Mouse (Mus musculus) neural tube, postnatal 0 days (tissue): ENCODE results near the gene Gm6657. TPM values are rescaled to one million over a fixed set of nuclear protein-coding genes. Genes with fewer than 3 reads are reported as not detected.

Experiments
- polyA plus RNA-seq: library from polyadenylated mRNA; unstranded; fragments of >200 nt; fragmentation: Nextera tagmentation; extraction: Ambion mirVana; gene quantifications from 2 replicates; pipeline ENCODE4 v1.2.1, GENCODE M21; 2015

Gm6657 gene
- not detected in 2 replicates for polyA plus RNA-seq

GRCm38 (mm10) chr12:78193942-78194341 is at the start of gene Gm6657:
Gene Gm6657 (plus strand): TSS chr12:78194242.

DNA sequence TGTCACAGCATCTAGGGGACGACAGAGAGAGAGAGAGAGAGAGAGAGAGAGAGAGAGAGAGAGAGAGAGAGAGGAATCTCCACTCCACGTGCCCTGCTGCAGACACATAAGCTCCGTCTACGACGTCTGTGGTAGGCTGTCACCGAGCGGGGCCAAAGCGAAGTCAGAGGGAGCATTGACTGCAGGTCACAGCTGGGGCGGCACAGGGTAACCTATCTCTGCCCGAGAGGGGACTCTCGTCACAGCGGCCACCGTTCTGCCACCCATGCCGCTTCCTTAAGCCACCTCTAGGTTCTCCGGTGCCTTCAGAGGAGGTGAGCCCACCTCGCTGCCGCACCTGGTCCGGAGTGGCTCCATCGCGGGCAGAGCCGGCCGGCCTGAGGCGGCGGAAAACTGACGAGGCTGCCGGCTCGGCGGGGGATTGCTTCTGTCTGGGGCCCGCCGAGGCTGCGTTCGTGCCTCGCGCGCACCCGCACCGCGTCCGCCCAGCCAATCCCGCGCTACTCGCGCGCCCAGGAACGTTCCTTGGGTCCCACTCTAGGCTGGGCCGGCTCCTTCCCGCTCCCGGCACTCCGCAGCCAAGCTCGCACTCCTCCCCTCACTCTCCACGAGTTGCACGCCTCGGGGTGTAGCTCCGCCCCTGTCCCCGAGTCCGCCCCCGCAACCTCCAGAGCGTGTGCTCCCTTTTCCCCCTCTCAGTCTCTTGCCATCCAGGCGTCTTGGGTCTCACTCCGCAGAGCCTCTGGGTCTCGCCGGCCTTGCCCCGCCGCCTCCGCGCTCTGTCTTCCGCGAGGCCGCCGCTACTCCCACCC is 31.9 kb downstream of the Gm6657 start, which contains the start of gene Gphn:
TSS of gene Gphn (plus strand) at position 673 of the 812 bp plus-strand sequence.

Other genes starting within 250 kb of the Gm6657 start
- gene Gphn, start 32.1 kb downstream of the Gm6657 start, polyA plus RNA-seq: 61.2 and 67.6 TPM in 2 replicates